Comparison of ENCODE assay signal across 10 mouse cellular contexts in the genomic region with DNA sequence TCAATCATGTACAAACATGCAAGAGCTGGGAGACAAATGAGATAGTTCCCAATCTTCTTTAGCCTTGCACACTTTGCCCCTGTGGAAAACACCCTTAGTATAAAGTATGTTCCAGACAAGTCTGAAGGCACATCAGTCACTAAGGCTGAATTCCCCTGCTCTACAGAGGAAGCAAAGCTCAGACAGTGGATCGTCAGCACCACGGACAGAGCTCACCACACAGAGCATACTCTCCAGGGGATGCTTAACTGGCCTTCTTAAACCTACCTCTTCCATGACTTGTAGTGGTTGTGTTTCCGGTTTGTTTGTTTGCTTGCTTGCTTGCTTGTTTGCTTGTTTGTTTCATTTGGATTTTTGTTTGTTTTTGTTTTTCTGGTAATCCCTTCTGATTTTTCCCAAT. TPM values are rescaled to one million over a fixed set of nuclear protein-coding genes. Genes with fewer than 3 reads are reported as not detected.
DNase-seq lines count a peak whose midpoint lies in the region; ATAC-seq lines count a peak whose summit lies in the region.
"Had no signal": no experiment of that assay in that cellular context is flagged by ENCODE, and none has a peak within 500 bp of the region (broad histone marks: within the 10 kb centered on the region; RNA-seq: fewer than 3 reads in every experiment).

No protein-coding gene starts in this region.

- no peak overlapping the region for H3K9ac ChIP-seq in intestine, embryonic 14.5 days (ENCODE audit: low read length)
- H3K9ac ChIP-seq in intestine, embryonic 15.5 days = no peak overlapping the region
- H3K9ac ChIP-seq: embryonic facial prominence, embryonic 15.5 days had no signal

- H3K36me3 ChIP-seq in intestine, embryonic 14.5 days (ENCODE audit: control insufficient read depth, insufficient read depth, low read length) = no peaks in the 10 kb centered on the region
- H3K36me3 ChIP-seq in intestine, embryonic 15.5 days = no peaks in the 10 kb centered on the region
- H3K36me3 ChIP-seq: embryonic facial prominence, embryonic 15.5 days had no signal

- ATAC-seq in intestine, embryonic 14.5 days (replicated peaks; ENCODE audit: low FRiP score, low TSS enrichment, low read depth) = no peak
- no peak for ATAC-seq in intestine, embryonic 15.5 days

- no peak overlapping the region for H3K4me2 ChIP-seq in intestine, embryonic 14.5 days (ENCODE audit: low read length)
- no peak overlapping the region for H3K4me2 ChIP-seq in intestine, embryonic 15.5 days (replicated peaks)
- H3K4me2 ChIP-seq: embryonic facial prominence, embryonic 15.5 days had no signal

- H3K4me3 ChIP-seq in intestine, embryonic 14.5 days (ENCODE audit: low read depth, low read length) = no peak overlapping the region
- H3K4me3 ChIP-seq in intestine, embryonic 15.5 days (replicated peaks) = no peak overlapping the region
- H3K4me3 ChIP-seq: embryonic facial prominence, embryonic 15.5 days had no signal

- H3K27ac ChIP-seq in intestine, embryonic 14.5 days (ENCODE audit: low read depth) = no peak overlapping the region
- no peak overlapping the region for H3K27ac ChIP-seq in intestine, embryonic 15.5 days
- H3K27ac ChIP-seq: embryonic facial prominence, embryonic 15.5 days had no signal

- 10% methylated on average over 3 of the region's 3 CpGs for WGBS in intestine, embryonic 14.5 days
- WGBS in intestine, embryonic 15.5 days = 9% methylated on average over 3 of the region's 3 CpGs

- H3K27me3 ChIP-seq in intestine, embryonic 14.5 days (replicated peaks; ENCODE audit: control insufficient read depth, insufficient read depth, low read length) = no peaks in the 10 kb centered on the region
- no peaks in the 10 kb centered on the region; the same call in 1 of the 2 replicates for H3K27me3 ChIP-seq in intestine, embryonic 15.5 days (replicated peaks)
- H3K27me3 ChIP-seq: embryonic facial prominence, embryonic 15.5 days had no signal

- H3K4me1 ChIP-seq in intestine, embryonic 14.5 days (replicated peaks; ENCODE audit: control insufficient read depth, insufficient read depth, low read length) = no peaks in the 10 kb centered on the region
- no peaks in the 10 kb centered on the region for H3K4me1 ChIP-seq in intestine, embryonic 15.5 days (replicated peaks)
- H3K4me1 ChIP-seq: embryonic facial prominence, embryonic 15.5 days had no signal

- DNase-seq in intestine, embryonic 14.5 days (ENCODE audit: low spot score) = peak; percentile 81
- peak; percentile 3 for DNase-seq in A20 (ENCODE audit: low read depth, low spot score)
- peak; percentile 53 for DNase-seq in adrenal gland, adult 2 months
- DNase-seq in kidney, postnatal 10 days = peak; percentile 80
- DNase-seq in left cerebral cortex, adult 8-10 months (ENCODE audit: low spot score in 2 of 2) = no peak
- no peak for DNase-seq in cerebellum, postnatal 14 days
- DNase-seq in urinary bladder, adult 18-20 months (ENCODE audit: low spot score in 2 of 2) = no peak

- H3K9me3 ChIP-seq in intestine, embryonic 14.5 days (ENCODE audit: control insufficient read depth, low read length) = no peaks in the 10 kb centered on the region
- H3K9me3 ChIP-seq in intestine, embryonic 15.5 days = no peaks in the 10 kb centered on the region
- H3K9me3 ChIP-seq: embryonic facial prominence, embryonic 15.5 days had no signal

RNA-seq across cellular contexts. Expression of gene Pcsk2, which starts 9.5 kb away (rescaled TPM):
- 0.36 and 1.7 TPM in 2 replicates for polyA plus RNA-seq in intestine, embryonic 14.5 days (2014; fragmentation: Nextera tagmentation; extraction: Ambion mirVana)
- 1.5 and 2.2 TPM in 2 replicates for polyA plus RNA-seq in intestine, embryonic 15.5 days (2015; fragmentation: Nextera tagmentation; extraction: Ambion mirVana)
- 1 to 10 TPM; 4.1 to 5.6 TPM for total RNA-seq in adrenal gland, adult 2 months (2021)
- polyA plus RNA-seq in adrenal gland, adult 2 months (2012; rRNA removed) = 0.77 and 0.96 TPM in 2 replicates
- total RNA-seq in left cerebral cortex, adult 8-10 months (2022) = 100 to 1,000 TPM; 266 to 303 (median 278) TPM
- polyA plus RNA-seq: spleen, adult 2 months had no signal

Comparison
In these comparisons a context has a peak if more than half of its experiments do, and no peak if none do; other contexts are left out.
1. DNase-seq: peak in intestine, embryonic 14.5 days (single experiment), A20 (single experiment), adrenal gland, adult 2 months (single experiment) and kidney, postnatal 10 days (single experiment); none in left cerebral cortex, adult 8-10 months (0 of 2), cerebellum, postnatal 14 days (0 of 2) and urinary bladder, adult 18-20 months (0 of 2).